Mouse (Mus musculus) stomach, postnatal 0 days (tissue): ENCODE results near the gene Carhsp1.

ENCODE experiments used
- CTCF ChIP-seq: IDR thresholded peaks from 2 replicates; pipeline ENCODE4 v1.5.1; 2016; ENCODE audit warnings: antibody characterized with exemption, low read depth, mild to moderate bottlenecking, moderate library complexity
- EP300 ChIP-seq: optimal IDR thresholded peaks from 2 replicates; pipeline ENCODE3; 2016; ENCODE audit warnings: antibody characterized with exemption

GRCm38 (mm10) chr16:8619659-8620314 lies 52.2 kb downstream of the Carhsp1 start:
- TF ChIP-seq CTCF (no peak), EP300 (no peak)
